ENCODE assay signal across 8 mouse cellular contexts in genomic region chr12:100724606-100725457, GRCm38 (mm10). TPM values are rescaled to one million over a fixed set of nuclear protein-coding genes. Genes with fewer than 3 reads are reported as not detected.
DNase-seq lines count a peak whose midpoint lies in the region; ATAC-seq and TF ChIP-seq lines count a peak whose summit lies in the region.

No protein-coding gene starts in this region.

- in situ Hi-C loops in CH12.LX (cut with MboI; ENCODE audit: low pct_ligation_motif_present, low pct_unique_long_range_greater_than_20kb, low sequenced_read_pairs): no loop called here

- H3K27ac ChIP-seq in CH12.LX (ENCODE audit: insufficient read depth, low read depth): peak overlapping the region; percentile 87
- peak overlapping the region; percentile 82 for H3K27ac ChIP-seq in forebrain, embryonic 11.5 days (ENCODE audit: low read depth, low read length)
- peak overlapping the region; percentile 98 for H3K27ac ChIP-seq in heart, embryonic 16.5 days (ENCODE audit: low read length)
- peak overlapping the region; percentile 99 for H3K27ac ChIP-seq in liver, embryonic 15.5 days (replicated peaks)
- H3K27ac ChIP-seq in neural tube, embryonic 12.5 days: peak overlapping the region; percentile 83

- peak overlapping the region; percentile 37; the same call in 1 of the 2 replicates for H3K4me2 ChIP-seq in CH12.LX (ENCODE audit: insufficient read depth, low read depth, poor library complexity, severe bottlenecking)
- H3K4me2 ChIP-seq in forebrain, embryonic 11.5 days (ENCODE audit: low read depth, low read length, severe bottlenecking): peak overlapping the region; percentile 93
- H3K4me2 ChIP-seq in heart, embryonic 16.5 days (ENCODE audit: low read depth, low read length): peak overlapping the region; percentile 86
- H3K4me2 ChIP-seq in liver, embryonic 15.5 days: peak overlapping the region; percentile 96
- H3K4me2 ChIP-seq in neural tube, embryonic 12.5 days (replicated peaks): peak overlapping the region; percentile 86

- peaks cover 3% of the 10 kb centered on the region for H3K9me3 ChIP-seq in CH12.LX (replicated peaks; ENCODE audit: low read length)
- no peaks in the 10 kb centered on the region for H3K9me3 ChIP-seq in forebrain, embryonic 11.5 days (ENCODE audit: control insufficient read depth, low read length)
- H3K9me3 ChIP-seq in heart, embryonic 16.5 days (replicated peaks; ENCODE audit: control insufficient read depth, low read length): no peaks in the 10 kb centered on the region
- no peaks in the 10 kb centered on the region for H3K9me3 ChIP-seq in liver, embryonic 15.5 days (replicated peaks)
- H3K9me3 ChIP-seq in neural tube, embryonic 12.5 days: no peaks in the 10 kb centered on the region

- H3K36me3 ChIP-seq in CH12.LX (replicated peaks in 1 of 2; ENCODE audit: control insufficient read depth in 1 of 2, insufficient read depth in 1 of 2, low read length in 1 of 2): peaks cover 0 to 5% of the 10 kb centered on the region in 2 experiments
- no peaks in the 10 kb centered on the region for H3K36me3 ChIP-seq in forebrain, embryonic 11.5 days (ENCODE audit: control insufficient read depth, insufficient read depth, low read length)
- no peaks in the 10 kb centered on the region for H3K36me3 ChIP-seq in heart, embryonic 16.5 days (ENCODE audit: control insufficient read depth, insufficient read depth)
- H3K36me3 ChIP-seq in liver, embryonic 15.5 days (replicated peaks): no peaks in the 10 kb centered on the region
- no peaks in the 10 kb centered on the region for H3K36me3 ChIP-seq in neural tube, embryonic 12.5 days

- peak; percentile 14 for TF ChIP-seq RAD21 in CH12.LX (IDR thresholded peaks at IDR 0.05; ENCODE audit: low read depth, low read length)

- peak; percentile 100 for ATAC-seq in forebrain, embryonic 11.5 days (replicated peaks; ENCODE audit: low FRiP score)
- ATAC-seq in heart, embryonic 16.5 days (replicated peaks; ENCODE audit: extremely low read depth, insufficient read depth, low FRiP score): peak; percentile 98
- peak; percentile 99 for ATAC-seq in liver, embryonic 15.5 days (ENCODE audit: insufficient read depth)
- peak; percentile 100 for ATAC-seq in neural tube, embryonic 12.5 days (ENCODE audit: low FRiP score, low read depth)

- TF ChIP-seq CTCF in CH12.LX (conservative IDR thresholded peaks at IDR 0.05 in 1 of 2, IDR thresholded peaks at IDR 0.05 in 1 of 2; ENCODE audit: low read depth in 2 of 2, low read length in 2 of 2): peak in 1 of 2 experiments; percentile 64; a peak in 2 of 4 replicates

- no peaks in the 10 kb centered on the region; the same call in none of the 2 replicates for H3K79me2 ChIP-seq in CH12.LX (replicated peaks; ENCODE audit: control insufficient read depth, extremely low read depth, insufficient read depth, poor library complexity, severe bottlenecking)

- peak overlapping the region; percentile 76 to 94 (median 83) for H3K4me3 ChIP-seq in CH12.LX (replicated peaks in 1 of 3; ENCODE audit: low read depth in 2 of 3, low read length in 2 of 3, poor library complexity in 1 of 3)
- H3K4me3 ChIP-seq in forebrain, embryonic 11.5 days (ENCODE audit: low read depth, low read length): peak overlapping the region; percentile 53
- peak overlapping the region; percentile 92 for H3K4me3 ChIP-seq in heart, embryonic 16.5 days (ENCODE audit: low read length)
- peak overlapping the region; percentile 82 for H3K4me3 ChIP-seq in liver, embryonic 15.5 days (replicated peaks)
- H3K4me3 ChIP-seq in neural tube, embryonic 12.5 days: peak overlapping the region; percentile 69

- TF ChIP-seq POLR2A in CH12.LX (IDR thresholded peaks at IDR 0.05; ENCODE audit: low read depth, low read length): peak; percentile 76

- H3K27me3 ChIP-seq in CH12.LX (replicated peaks): no peaks in the 10 kb centered on the region
- no peaks in the 10 kb centered on the region for H3K27me3 ChIP-seq in forebrain, embryonic 11.5 days (ENCODE audit: control insufficient read depth, insufficient read depth, low read length)
- no peaks in the 10 kb centered on the region for H3K27me3 ChIP-seq in heart, embryonic 16.5 days (ENCODE audit: control insufficient read depth, insufficient read depth, low read length)
- no peaks in the 10 kb centered on the region for H3K27me3 ChIP-seq in liver, embryonic 15.5 days
- no peaks in the 10 kb centered on the region for H3K27me3 ChIP-seq in neural tube, embryonic 12.5 days (replicated peaks)

- under 1% methylated on average over 84 of the region's 85 CpGs for WGBS in forebrain, embryonic 11.5 days
- WGBS in heart, embryonic 16.5 days: under 1% methylated on average over 84 of the region's 85 CpGs
- under 1% methylated on average over 83 of the region's 85 CpGs for WGBS in liver, embryonic 15.5 days (ENCODE audit: insufficient replicate concordance)
- WGBS in neural tube, embryonic 12.5 days: under 1% methylated on average over 85 of the region's 85 CpGs

- DNase-seq in CH12.LX (ENCODE audit: extremely low read depth): peak; percentile 99
- DNase-seq in c-Kit-positive CD71-positive TER-119-negative erythroid progenitor cells, embryonic 14.5 days (ENCODE audit: low read depth): peak; percentile 99
- peak; percentile 100 for DNase-seq in forebrain, embryonic 11.5 days (ENCODE audit: low spot score)
- peak; percentile 100 for DNase-seq in kidney, postnatal 36 days
- DNase-seq in telencephalon, adult 2 months (ENCODE audit: low read depth, low spot score): peak; percentile 100

- peak overlapping the region; percentile 88 for H3K9ac ChIP-seq in CH12.LX (ENCODE audit: insufficient read depth, low read depth)
- peak overlapping the region; percentile 58 for H3K9ac ChIP-seq in forebrain, embryonic 11.5 days (ENCODE audit: low read length)
- peak overlapping the region; percentile 89 for H3K9ac ChIP-seq in heart, embryonic 16.5 days (ENCODE audit: low read length)
- peak overlapping the region; percentile 76 for H3K9ac ChIP-seq in liver, embryonic 15.5 days
- H3K9ac ChIP-seq in neural tube, embryonic 12.5 days: peak overlapping the region; percentile 71

- TF ChIP-seq EP300 in CH12.LX (IDR thresholded peaks at IDR 0.05; ENCODE audit: low read length): no peak

- H3K4me1 ChIP-seq in CH12.LX (ENCODE audit: control insufficient read depth in 1 of 2, insufficient read depth in 2 of 2): peaks cover 6 to 40% of the 10 kb centered on the region in 2 experiments
- H3K4me1 ChIP-seq in forebrain, embryonic 11.5 days (replicated peaks; ENCODE audit: control insufficient read depth, insufficient read depth, low read length): peaks cover 6% of the 10 kb centered on the region; the same call in 1 of the 2 replicates
- peaks cover 10% of the 10 kb centered on the region; the same call in 1 of the 2 replicates for H3K4me1 ChIP-seq in heart, embryonic 16.5 days (ENCODE audit: control insufficient read depth, insufficient read depth, low read length)
- H3K4me1 ChIP-seq in liver, embryonic 15.5 days (replicated peaks): peaks cover 32% of the 10 kb centered on the region
- H3K4me1 ChIP-seq in neural tube, embryonic 12.5 days: peaks cover 8% of the 10 kb centered on the region

- dilution Hi-C loops in CH12.LX (cut with MboI; ENCODE audit: extremely low pct_ligation_motif_present, extremely low pct_unique_long_range_greater_than_20kb, low sequenced_read_pairs): no loop called here

TF ChIP-seq in CH12.LX, 34 proteins besides CTCF, POLR2A, EP300 and RAD21 (continues in another document):
- TF ChIP-seq ETS1 (conservative IDR thresholded peaks at IDR 0.05; ENCODE audit: low read depth, low read length) (no peak), TCF12 (IDR thresholded peaks at IDR 0.05; ENCODE audit: low read depth, low read length) (no peak), POLR2AphosphoS2 (IDR thresholded peaks at IDR 0.05; ENCODE audit: low read depth, low read length) (no peak), ELF1 (IDR thresholded peaks at IDR 0.05; ENCODE audit: low read depth, low read length) (no peak; the same call in 1 of the 2 replicates), E2F4 (IDR thresholded peaks at IDR 0.05; ENCODE audit: insufficient replicate concordance, low read depth, low read length) (no peak), PAX5 (IDR thresholded peaks at IDR 0.05; ENCODE audit: low read length) (no peak), IRF4 (IDR thresholded peaks at IDR 0.05; ENCODE audit: low read depth, low read length) (no peak), HCFC1 (IDR thresholded peaks at IDR 0.05; ENCODE audit: low read depth, low read length) (peak; percentile 46; the same call in 1 of the 2 replicates), NELFE (IDR thresholded peaks at IDR 0.05; ENCODE audit: low read depth, low read length) (peak; percentile 3; the same call in 1 of the 2 replicates), CHD1 (IDR thresholded peaks at IDR 0.05; ENCODE audit: low read depth, low read length) (0 out of 2 replicates have a peak, but pooled peaks have one; percentile 34), USF2 (conservative IDR thresholded peaks at IDR 0.05; ENCODE audit: low read depth, low read length) (no peak), UBTF (IDR thresholded peaks at IDR 0.05; ENCODE audit: low read depth, low read length) (0 out of 2 replicates have a peak, but pooled peaks have one; percentile 26), SMC3 (IDR thresholded peaks at IDR 0.05; ENCODE audit: low read depth, low read length) (peak; percentile 48), MXI1 (IDR thresholded peaks at IDR 0.05; ENCODE audit: low read depth, low read length) (peak; percentile 61; the same call in 1 of the 2 replicates), TBP (conservative IDR thresholded peaks at IDR 0.05; ENCODE audit: low read depth, low read length) (no peak), CHD2 (IDR thresholded peaks at IDR 0.05; ENCODE audit: low read length) (no peak)

RNA-seq across cellular contexts. Expression of gene Rps6ka5, which starts 2.0 kb away (rescaled TPM):
- total RNA-seq in CH12.LX (2012; rRNA removed) (2.9 and 3.2 TPM in 2 replicates), CH12.LX (2014; rRNA removed) (4.8 and 6.1 TPM in 2 replicates)
- polyA plus RNA-seq in CH12.LX (2012; ENCODE audit: insufficient read length, low read depth): 6.1 and 6.2 TPM in 2 replicates
- 3.5 and 4.6 TPM in 2 replicates for polyA plus RNA-seq in forebrain, embryonic 11.5 days (2014; fragmentation: Nextera tagmentation; extraction: Ambion mirVana)
- 4.2 and 4.4 TPM in 2 replicates for polyA plus RNA-seq in heart, embryonic 16.5 days (2015; fragmentation: Nextera tagmentation; extraction: Ambion mirVana)
- polyA plus RNA-seq in liver, embryonic 15.5 days (2015; fragmentation: Nextera tagmentation; extraction: Ambion mirVana): 1.5 and 1.6 TPM in 2 replicates
- 5.2 and 5.4 TPM in 2 replicates for polyA plus RNA-seq in neural tube, embryonic 12.5 days (2016; fragmentation: Nextera tagmentation; extraction: Ambion mirVana)

RNA-seq across cellular contexts. Expression of gene Dglucy, which starts 54.0 kb away (rescaled TPM):
- 12.5 and 20.6 TPM in 2 replicates for total RNA-seq in CH12.LX (2012; rRNA removed)
- total RNA-seq in CH12.LX (2014; rRNA removed): 5.3 and 5.5 TPM in 2 replicates
- polyA plus RNA-seq in CH12.LX (2012; ENCODE audit: insufficient read length, low read depth): 10.1 and 11.0 TPM in 2 replicates
- 0.87 and 0.92 TPM in 2 replicates for polyA plus RNA-seq in forebrain, embryonic 11.5 days (2014; fragmentation: Nextera tagmentation; extraction: Ambion mirVana)
- 5.1 and 6.3 TPM in 2 replicates for polyA plus RNA-seq in heart, embryonic 16.5 days (2015; fragmentation: Nextera tagmentation; extraction: Ambion mirVana)
- polyA plus RNA-seq in liver, embryonic 15.5 days (2015; fragmentation: Nextera tagmentation; extraction: Ambion mirVana): 1.2 and 1.4 TPM in 2 replicates
- 0.52 and 1.0 TPM in 2 replicates for polyA plus RNA-seq in neural tube, embryonic 12.5 days (2016; fragmentation: Nextera tagmentation; extraction: Ambion mirVana)

Comparison
In these comparisons a context has a peak if more than half of its experiments do, and no peak if none do; other contexts are left out.
1. Peak in every context shown above with its lines: DNase-seq, ATAC-seq, H3K4me3 ChIP-seq and H3K27ac ChIP-seq.
2. H3K4me2 ChIP-seq: peak in every context shown above with its lines; median percentile 96 in liver, embryonic 15.5 days; 93 in forebrain, embryonic 11.5 days; 86 in heart, embryonic 16.5 days; 86 in neural tube, embryonic 12.5 days; 37 in CH12.LX.